Mouse (Mus musculus): ENCODE results near the gene Cul7. TPM values are rescaled to one million over a fixed set of nuclear protein-coding genes. Genes with fewer than 3 reads are reported as not detected.

Cul7 gene
- polyA plus RNA-seq, 1 experiment, result 44.4 TPM

DNA sequence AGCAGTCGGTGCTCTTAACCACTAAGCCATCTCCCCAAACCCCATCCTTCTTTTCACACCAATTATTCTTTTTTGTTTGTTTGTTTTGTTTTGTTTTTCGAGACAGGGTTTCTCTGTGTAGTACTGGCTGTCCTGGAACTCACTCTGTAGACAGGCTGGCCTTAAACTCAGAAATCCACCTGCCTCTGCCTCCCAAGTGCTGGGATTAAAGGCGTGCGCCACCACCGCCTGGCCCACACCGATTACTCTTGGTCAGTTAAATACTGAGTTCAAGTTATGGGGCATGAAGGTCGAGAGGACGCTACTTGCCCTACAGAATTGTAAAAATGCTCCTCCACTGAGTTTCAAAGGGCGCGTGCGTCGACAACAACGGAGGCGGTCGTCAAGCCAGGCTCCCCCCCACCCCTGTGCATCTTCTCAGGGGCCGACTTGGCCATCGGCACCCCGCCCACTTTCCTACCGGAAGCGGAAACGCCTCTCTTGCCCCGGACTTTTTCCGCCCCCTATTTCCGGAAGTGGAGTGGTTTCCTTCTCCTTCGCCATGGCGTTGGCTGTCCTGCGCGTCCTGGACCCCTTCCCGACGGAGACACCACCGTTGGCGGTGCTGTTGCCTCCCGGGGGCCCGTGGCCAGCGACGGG, 60.9 kb downstream of the Cul7 start, which contains the start of gene Pex6:
Pex6 (plus strand) TSS at position 505 of the 639 bp plus-strand sequence.
- Histone ChIP-seq H3K79me2 (ENCODE audit: control insufficient read depth, insufficient read depth) (peaks cover 19% of the 10 kb centered on the region), H3K36me3 (ENCODE audit: control insufficient read depth, insufficient read depth) (peaks cover 12% of the 10 kb centered on the region), H3K4me3 (peak within 1 kb of the TSS; percentile 54), H3ac (ENCODE audit: control insufficient read depth, insufficient read length) (peak within 1 kb of the TSS; percentile 88), H3K4me2 (ENCODE audit: low read depth) (peak within 1 kb of the TSS; percentile 93), H3K27me3 (ENCODE audit: control insufficient read depth, insufficient read depth, insufficient read length) (no peaks in the 10 kb centered on the region)
- peak; percentile 82 for TF ChIP-seq POLR2A (IDR thresholded peaks at IDR 0.05; ENCODE audit: insufficient read length, low read depth)
- no peak for TF ChIP-seq REST (IDR thresholded peaks at IDR 0.05; ENCODE audit: insufficient read depth, insufficient read length)
- TF ChIP-seq MYOG (IDR thresholded peaks at IDR 0.05; ENCODE audit: control insufficient read depth in 1 of 3, insufficient read depth in 1 of 3, insufficient read length in 2 of 3, low read depth in 2 of 3), result no peak
- peak; percentile 75 for TF ChIP-seq POLR2AphosphoS2 (IDR thresholded peaks at IDR 0.05; ENCODE audit: insufficient read length, low read depth)
- no peak for TF ChIP-seq SRF (IDR thresholded peaks at IDR 0.05; ENCODE audit: control insufficient read depth, insufficient read length, low read depth)

DNA sequence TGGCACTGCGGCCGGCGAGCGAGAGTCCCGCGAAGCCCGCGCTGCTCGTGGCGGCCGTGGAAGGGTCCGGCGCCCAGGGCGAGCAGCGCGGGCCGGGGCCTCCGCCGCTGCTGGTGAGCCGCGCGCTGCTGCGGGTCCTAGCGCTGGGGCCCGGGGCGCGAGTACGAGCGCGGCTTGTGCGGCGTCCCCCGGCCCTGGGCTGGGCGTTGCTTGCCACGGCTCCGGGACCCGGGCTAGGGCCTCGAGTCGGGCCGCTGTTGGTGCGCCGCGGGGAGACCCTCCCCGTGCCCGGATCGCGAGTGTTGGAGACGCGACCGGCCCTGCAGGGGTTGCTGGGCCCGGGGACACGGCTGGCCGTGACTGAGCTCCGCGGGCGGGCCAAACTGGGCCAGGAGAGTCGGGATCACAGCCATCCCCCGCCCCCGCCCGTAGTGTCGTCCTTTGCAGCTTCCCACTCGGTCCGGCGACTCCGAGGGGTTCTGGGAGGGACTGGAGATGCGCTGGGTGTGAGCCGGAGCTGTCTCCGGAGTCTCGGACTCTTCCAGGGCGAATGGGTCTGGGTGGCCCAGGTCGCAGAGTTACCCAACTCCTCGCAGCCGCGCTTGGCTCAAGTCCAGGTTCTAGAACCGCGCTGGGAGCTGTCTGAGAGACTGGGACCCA, 61.6 kb downstream of the Cul7 start:
- peak overlapping the region; percentile 88 for H3ac ChIP-seq (ENCODE audit: control insufficient read depth, insufficient read length)
- peak overlapping the region; percentile 54 for H3K4me3 ChIP-seq
- no peaks in the 10 kb centered on the region for H3K27me3 ChIP-seq (ENCODE audit: control insufficient read depth, insufficient read depth, insufficient read length)
- peaks cover 19% of the 10 kb centered on the region for H3K79me2 ChIP-seq (ENCODE audit: control insufficient read depth, insufficient read depth)
- no peak for TF ChIP-seq SRF (IDR thresholded peaks at IDR 0.05; ENCODE audit: control insufficient read depth, insufficient read length, low read depth)
- no peak for TF ChIP-seq MYOD1 (IDR thresholded peaks at IDR 0.05; ENCODE audit: control insufficient read depth in 1 of 3, insufficient read length in 2 of 3, low read depth in 2 of 3)
- TF ChIP-seq MYOG (IDR thresholded peaks at IDR 0.05; ENCODE audit: control insufficient read depth in 1 of 3, insufficient read depth in 1 of 3, insufficient read length in 2 of 3, low read depth in 2 of 3), result no peak
- no peak for TF ChIP-seq CEBPB (IDR thresholded peaks at IDR 0.05; ENCODE audit: insufficient read depth, poor library complexity, severe bottlenecking)
- TF ChIP-seq MAX (IDR thresholded peaks at IDR 0.05; ENCODE audit: low read depth), result no peak
- no peak for TF ChIP-seq TCF12 (IDR thresholded peaks at IDR 0.05; ENCODE audit: insufficient read depth, poor library complexity, severe bottlenecking)
- TF ChIP-seq USF1 (IDR thresholded peaks at IDR 0.05; ENCODE audit: low read depth), result no peak
- no peak for TF ChIP-seq POLR2A (IDR thresholded peaks at IDR 0.05; ENCODE audit: insufficient read length, low read depth)
- no peak for TF ChIP-seq POLR2AphosphoS2 (IDR thresholded peaks at IDR 0.05; ENCODE audit: insufficient read length, low read depth)
- TF ChIP-seq REST (IDR thresholded peaks at IDR 0.05; ENCODE audit: insufficient read depth, insufficient read length), result no peak
- TF ChIP-seq E2F4 (IDR thresholded peaks at IDR 0.05; ENCODE audit: insufficient read depth), result no peak
- TF ChIP-seq TCF3 (IDR thresholded peaks at IDR 0.05; ENCODE audit: insufficient read length, low read depth), result no peak
- H3K36me3 ChIP-seq (ENCODE audit: control insufficient read depth, insufficient read depth), result peaks cover 12% of the 10 kb centered on the region
- H3K4me2 ChIP-seq (ENCODE audit: low read depth), result peak overlapping the region; percentile 93

DNA sequence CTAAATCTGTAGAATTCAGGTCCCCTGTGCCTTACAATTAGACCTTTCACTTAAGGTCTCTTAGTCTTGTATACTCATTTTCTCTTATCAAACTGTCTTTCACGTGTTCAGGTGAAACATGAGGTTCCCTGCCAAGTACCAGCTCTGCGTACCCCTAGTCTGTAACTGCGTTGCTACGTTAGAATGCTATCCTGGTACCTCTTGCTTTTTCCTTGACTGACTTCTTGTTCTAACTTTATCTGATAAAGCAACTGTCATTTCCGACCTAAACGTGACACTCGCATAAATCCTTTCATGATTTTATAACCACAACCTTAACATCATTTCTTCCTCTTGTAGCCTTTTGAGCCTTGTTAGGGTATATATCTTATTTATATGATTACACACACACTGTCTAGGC, 62.3 kb downstream of the Cul7 start:
- TF ChIP-seq CEBPB (IDR thresholded peaks at IDR 0.05; ENCODE audit: insufficient read depth, poor library complexity, severe bottlenecking) (no peak), POLR2A (IDR thresholded peaks at IDR 0.05; ENCODE audit: insufficient read length, low read depth) (no peak), MYOD1 (IDR thresholded peaks at IDR 0.05; ENCODE audit: control insufficient read depth in 1 of 3, insufficient read length in 2 of 3, low read depth in 2 of 3) (no peak), REST (IDR thresholded peaks at IDR 0.05; ENCODE audit: insufficient read depth, insufficient read length) (no peak), E2F4 (IDR thresholded peaks at IDR 0.05; ENCODE audit: insufficient read depth) (no peak)
- Histone ChIP-seq H3ac (ENCODE audit: control insufficient read depth, insufficient read length) (peak overlapping the region; percentile 88), H3K4me2 (ENCODE audit: low read depth) (peak overlapping the region; percentile 93), H3K4me3 (peak overlapping the region; percentile 54), H3K36me3 (ENCODE audit: control insufficient read depth, insufficient read depth) (peaks cover 12% of the 10 kb centered on the region), H3K79me2 (ENCODE audit: control insufficient read depth, insufficient read depth) (peaks cover 19% of the 10 kb centered on the region), H3K27me3 (ENCODE audit: control insufficient read depth, insufficient read depth, insufficient read length) (no peaks in the 10 kb centered on the region)

DNA sequence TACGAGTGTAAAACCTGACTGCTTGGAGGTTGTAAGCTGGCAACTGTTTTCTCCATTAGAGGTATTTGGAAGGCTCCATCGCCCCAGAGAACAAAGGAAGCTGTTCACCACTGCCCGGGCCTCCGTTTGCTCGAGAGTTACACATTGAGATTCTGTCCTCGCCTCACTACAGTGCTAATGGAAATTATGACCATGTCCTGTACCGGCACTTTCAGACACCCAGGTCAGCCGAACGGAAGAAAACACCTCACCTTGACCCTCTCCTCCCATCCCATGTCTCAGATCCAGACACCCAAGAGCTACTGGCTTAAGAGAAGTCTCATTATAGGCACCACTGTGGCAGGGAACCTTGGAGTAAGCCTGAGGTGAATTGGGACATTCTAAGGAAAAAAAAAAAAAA, 63.7 kb downstream of the Cul7 start:
- TF ChIP-seq MYOD1 (IDR thresholded peaks at IDR 0.05; ENCODE audit: control insufficient read depth in 1 of 3, insufficient read length in 2 of 3, low read depth in 2 of 3) (no peak), TCF12 (IDR thresholded peaks at IDR 0.05; ENCODE audit: insufficient read depth, poor library complexity, severe bottlenecking) (no peak), MAX (IDR thresholded peaks at IDR 0.05; ENCODE audit: low read depth) (no peak), SRF (IDR thresholded peaks at IDR 0.05; ENCODE audit: control insufficient read depth, insufficient read length, low read depth) (no peak), CEBPB (IDR thresholded peaks at IDR 0.05; ENCODE audit: insufficient read depth, poor library complexity, severe bottlenecking) (no peak), REST (IDR thresholded peaks at IDR 0.05; ENCODE audit: insufficient read depth, insufficient read length) (no peak), POLR2A (IDR thresholded peaks at IDR 0.05; ENCODE audit: insufficient read length, low read depth) (no peak), TCF3 (IDR thresholded peaks at IDR 0.05; ENCODE audit: insufficient read length, low read depth) (no peak), MYOG (IDR thresholded peaks at IDR 0.05; ENCODE audit: control insufficient read depth in 1 of 3, insufficient read depth in 1 of 3, insufficient read length in 2 of 3, low read depth in 2 of 3) (no peak), E2F4 (IDR thresholded peaks at IDR 0.05; ENCODE audit: insufficient read depth) (no peak), USF1 (IDR thresholded peaks at IDR 0.05; ENCODE audit: low read depth) (no peak), POLR2AphosphoS2 (IDR thresholded peaks at IDR 0.05; ENCODE audit: insufficient read length, low read depth) (no peak)
- H3K27me3 ChIP-seq (ENCODE audit: control insufficient read depth, insufficient read depth, insufficient read length), result no peaks in the 10 kb centered on the region
- no peak overlapping the region for H3K4me2 ChIP-seq (ENCODE audit: low read depth)

More for the DNA sequence above, 63.7 kb downstream of the Cul7 start:
- Histone ChIP-seq H3K4me3 (no peak overlapping the region), H3K79me2 (ENCODE audit: control insufficient read depth, insufficient read depth) (peaks cover 19% of the 10 kb centered on the region), H3K36me3 (ENCODE audit: control insufficient read depth, insufficient read depth) (peaks cover 12% of the 10 kb centered on the region), H3ac (ENCODE audit: control insufficient read depth, insufficient read length) (no peak overlapping the region)

Other genes starting within 250 kb of the Cul7 start
- gene Crip3, start 221.4 kb upstream of the Cul7 start, polyA plus RNA-seq (2012; fragmentation: generic; extraction: Trizol), result not detected
- not detected for gene Slc22a7, start 211.9 kb upstream of the Cul7 start, polyA plus RNA-seq (2012; fragmentation: generic; extraction: Trizol)
- gene Ttbk1, start 162.7 kb upstream of the Cul7 start, polyA plus RNA-seq (2012; fragmentation: generic; extraction: Trizol), result not detected
- gene Dnph1, start 153.6 kb upstream of the Cul7 start, polyA plus RNA-seq (2012; fragmentation: generic; extraction: Trizol), result 22.6 TPM
- 0.43 TPM for gene Cul9, start 103.9 kb upstream of the Cul7 start, polyA plus RNA-seq (2012; fragmentation: generic; extraction: Trizol)
- 51.1 TPM for gene Srf, start 94.2 kb upstream of the Cul7 start, polyA plus RNA-seq (2012; fragmentation: generic; extraction: Trizol)
- gene Ptk7, start 20.8 kb upstream of the Cul7 start, polyA plus RNA-seq (2012; fragmentation: generic; extraction: Trizol), result 15.6 TPM
- 19.2 TPM for gene Klc4, start 4.3 kb upstream of the Cul7 start, polyA plus RNA-seq (2012; fragmentation: generic; extraction: Trizol)
- gene Mrpl2, start 4.1 kb upstream of the Cul7 start, polyA plus RNA-seq (2012; fragmentation: generic; extraction: Trizol), result 248 TPM
- 45.8 TPM for gene Rrp36, start 24.0 kb downstream of the Cul7 start, polyA plus RNA-seq (2012; fragmentation: generic; extraction: Trizol)
- 145 TPM for gene Mea1, start 28.5 kb downstream of the Cul7 start, polyA plus RNA-seq (2012; fragmentation: generic; extraction: Trizol)
- gene Klhdc3, start 30.6 kb downstream of the Cul7 start, polyA plus RNA-seq (2012; fragmentation: generic; extraction: Trizol), result 128 TPM
- 79.6 TPM for gene Ppp2r5d, start 54.8 kb downstream of the Cul7 start, polyA plus RNA-seq (2012; fragmentation: generic; extraction: Trizol)
- 29.6 TPM for gene Pex6, start 61.1 kb downstream of the Cul7 start, polyA plus RNA-seq (2012; fragmentation: generic; extraction: Trizol)
- 0.11 TPM for gene Gnmt, start 78.8 kb downstream of the Cul7 start, polyA plus RNA-seq (2012; fragmentation: generic; extraction: Trizol)
- gene Cnpy3, start 101.9 kb downstream of the Cul7 start, polyA plus RNA-seq (2012; fragmentation: generic; extraction: Trizol), result 35.8 TPM
- 0.06 TPM for gene Ptcra, start 113.4 kb downstream of the Cul7 start, polyA plus RNA-seq (2012; fragmentation: generic; extraction: Trizol)
- gene 2310039H08Rik, start 122.3 kb downstream of the Cul7 start, polyA plus RNA-seq (2012; fragmentation: generic; extraction: Trizol), result 63.8 TPM
- 74.3 TPM for gene Rpl7l1, start 132.3 kb downstream of the Cul7 start, polyA plus RNA-seq (2012; fragmentation: generic; extraction: Trizol)
- gene Bicral, start 208.1 kb downstream of the Cul7 start, polyA plus RNA-seq (2012; fragmentation: generic; extraction: Trizol), result 5.1 TPM
- 46.1 TPM for gene Tbcc, start 240.3 kb downstream of the Cul7 start, polyA plus RNA-seq (2012; fragmentation: generic; extraction: Trizol)